Mouse (Mus musculus) thymus, adult 18-20 months (tissue): ENCODE measurements at regions not wholly inside any gene's neighbourhood (a gene's known extent, or its start where the extent isn't known, plus 50 kb on each side); places are given as distances from the start of the nearest gene placed in this dataset.
A peak's percentile ranks its signal among the peaks of the same experiment; 100 is the strongest.

Source experiments
- DNase-seq, 2 experiments: peaks; one replicate each; pipeline ENCODE4 v3.0.0; 2022; ENCODE audit warnings: mixed read lengths in 2 of 2

- DNase-seq: no peak
These were observed 98.4 kb upstream of the Atp10a start for GRCm38 (mm10) chr7:58557535-58557934.

GRCm38 (mm10) chr7:58568807-58569206 lies 87.2 kb upstream of the Atp10a start:
- peak in 1 of 2 experiments; percentile 19 for DNase-seq

GRCm38 (mm10) chr7:58584241-58584820 lies 71.6 kb upstream of the Atp10a start:
- peak; percentile 30 to 41 for DNase-seq

GRCm38 (mm10) chr7:58585626-58586256 lies 70.2 kb upstream of the Atp10a start:
- DNase-seq: no peak

- no peak for DNase-seq
These were observed 60.0 kb upstream of the Atp10a start for GRCm38 (mm10) chr7:58595951-58596350.
